Mouse (Mus musculus) lung, adult 2 months (tissue): ENCODE measurements around the gene 4930519G04Rik.

Experiments used
- CTCF ChIP-seq: fragments of 200-500 bp; IDR thresholded peaks from 2 replicates; pipeline ENCODE4 v1.5.1; 2011; ENCODE audit warnings: mild to moderate bottlenecking, low read length, control low read depth; ENCODE audit not compliant: insufficient read depth
- POLR2A ChIP-seq: fragments of 200-500 bp; IDR thresholded peaks from 2 replicates; pipeline ENCODE4 v1.6.1; 2011; ENCODE audit warnings: low read depth, mild to moderate bottlenecking, control low read depth, low read length, borderline replicate concordance; ENCODE audit errors: extremely low read depth

GRCm38 (mm10) chr5:114825978-114826691 is 27.3 kb upstream of the 4930519G04Rik start:
- TF ChIP-seq CTCF (no peak), POLR2A (no peak)
